Mouse (Mus musculus) heart, postnatal 0 days (tissue): ENCODE results near the gene Gmfb. TPM values are rescaled to one million over a fixed set of nuclear protein-coding genes. Genes with fewer than 3 reads are reported as not detected.

Source experiments
- ATAC-seq: fragments of 200-750 bp; cut with Nextera tagmentation; 2 replicates; pipeline ENCODE4 v1.8.0; 2017; ENCODE audit warnings: low read depth, moderate number of reproducible peaks, moderate library complexity; ENCODE audit not compliant: insufficient read depth
- DNase-seq: peaks from one replicate; pipeline ENCODE4 v3.0.0-alpha.2; 2016; ENCODE audit warnings: low spot score
- H3K27ac ChIP-seq: fragments of 300-500 bp; sonication (generic); 2 replicates; pipeline ENCODE4 v1.5.1; 2014; ENCODE audit warnings: low read depth, mild to moderate bottlenecking
- H3K27me3 ChIP-seq: fragments of 300-500 bp; sonication (generic); 2 replicates; pipeline ENCODE4 v1.6.1; 2014; ENCODE audit warnings: low read length, mixed read lengths; ENCODE audit not compliant: control insufficient read depth, insufficient read depth
- H3K36me3 ChIP-seq: fragments of 300-500 bp; sonication (generic); replicated peaks from 2 replicates; pipeline ENCODE4 v1.6.1; 2014; ENCODE audit warnings: low read length, mixed read lengths; ENCODE audit not compliant: control insufficient read depth, insufficient read depth
- H3K4me1 ChIP-seq: fragments of 300-500 bp; sonication (generic); 2 replicates; pipeline ENCODE4 v1.6.1; 2014; ENCODE audit warnings: antibody characterized with exemption; ENCODE audit not compliant: control insufficient read depth, insufficient read depth
- H3K4me2 ChIP-seq: fragments of 300-500 bp; sonication (generic); 2 replicates; pipeline ENCODE4 v1.6.1; 2014; ENCODE audit warnings: low read depth, mild to moderate bottlenecking, low read length, moderate library complexity
- H3K4me3 ChIP-seq: fragments of 300-500 bp; sonication (generic); 2 replicates; pipeline ENCODE4 v1.5.1; 2014; ENCODE audit warnings: low read depth, low read length
- H3K9ac ChIP-seq: fragments of 300-500 bp; sonication (generic); replicated peaks from 2 replicates; pipeline ENCODE4 v1.6.1; 2014; ENCODE audit warnings: low read depth, low read length, mixed read lengths
- H3K9me3 ChIP-seq: fragments of 300-500 bp; sonication (generic); replicated peaks from 2 replicates; pipeline ENCODE4 v1.6.1; 2016; ENCODE audit warnings: low read length; ENCODE audit not compliant: control insufficient read depth
- CTCF ChIP-seq: IDR thresholded peaks from 2 replicates; pipeline ENCODE4 v1.5.1; 2016; ENCODE audit warnings: antibody characterized with exemption, control low read depth, low read depth
- EP300 ChIP-seq: IDR thresholded peaks from 2 replicates; pipeline ENCODE4 v1.6.1; 2016; ENCODE audit warnings: antibody characterized with exemption, low read depth
- WGBS: fragments of 180-500 bp; shearing (Covaris S2); extraction: QIAGEN DNeasy Blood & Tissue Kit; methylation state at CpG from one replicate; pipeline ENCODE4 v1.1.7; 2014; 5-methylcytosine and 5-hydroxymethylcytosine counted together
- polyA plus RNA-seq: library from polyadenylated mRNA; unstranded; fragments of >200 nt; fragmentation: Nextera tagmentation; extraction: Ambion mirVana; gene quantifications from 2 replicates; pipeline ENCODE4 v1.2.1, GENCODE M21; 2015
- total RNA-seq: library from RNA; depleted of rRNA; stranded (reverse); fragments of >200 nt; gene quantifications from 2 replicates; pipeline ENCODE4 v1.2.3, GENCODE M21; 2014; ENCODE audit warnings: low replicate concordance

Gene Gmfb
- total and polyA plus RNA-seq, 2 experiments from 2014 or later: 37.6 to 50.6 TPM

- Histone ChIP-seq H3K9ac (no peak overlapping the region), H3K4me3 (no peak overlapping the region), H3K27ac (no peak overlapping the region), H3K4me1 (no peaks in the 10 kb centered on the region), H3K27me3 (no peaks in the 10 kb centered on the region), H3K4me2 (no peak overlapping the region), H3K36me3 (peaks cover 60% of the 10 kb centered on the region), H3K9me3 (peaks cover 9% of the 10 kb centered on the region; the same call in 1 of the 2 replicates)
- DNase-seq: no peak
- TF ChIP-seq CTCF (no peak), EP300 (no peak)
- ATAC-seq: no peak
- WGBS: 87% methylated on average over 7 of the region's 7 CpGs
Measured at GRCm38 (mm10) chr14:46781086-46781485, 41.0 kb downstream of the Gmfb start.

GRCm38 (mm10) chr14:46779217-46779616 is 42.8 kb downstream of the Gmfb start:
- no peak overlapping the region for H3K27ac ChIP-seq
- no peak overlapping the region for H3K4me2 ChIP-seq
- H3K9me3 ChIP-seq: peaks cover 9% of the 10 kb centered on the region; the same call in 1 of the 2 replicates
- ATAC-seq (no peak), DNase-seq (no peak)
- no peaks in the 10 kb centered on the region for H3K27me3 ChIP-seq
- no peak for TF ChIP-seq EP300
- TF ChIP-seq CTCF: peak; percentile 9; the same call in 1 of the 2 replicates
- peaks cover 75% of the 10 kb centered on the region for H3K36me3 ChIP-seq
- H3K4me1 ChIP-seq: no peaks in the 10 kb centered on the region
- H3K4me3 ChIP-seq: no peak overlapping the region
- H3K9ac ChIP-seq: no peak overlapping the region
- WGBS: 99% methylated on average over 7 of the region's 7 CpGs

- ATAC-seq (no peak), DNase-seq (no peak)
- Histone ChIP-seq H3K27ac (no peak overlapping the region), H3K9me3 (peaks cover 9% of the 10 kb centered on the region; the same call in 1 of the 2 replicates), H3K9ac (no peak overlapping the region), H3K4me1 (no peaks in the 10 kb centered on the region), H3K4me3 (no peak overlapping the region), H3K4me2 (no peak overlapping the region), H3K36me3 (peaks cover 75% of the 10 kb centered on the region), H3K27me3 (no peaks in the 10 kb centered on the region)
- 93% methylated on average over 9 of the region's 9 CpGs for WGBS
- TF ChIP-seq CTCF (no peak), EP300 (no peak)
Measured at GRCm38 (mm10) chr14:46778756-46779155, 43.3 kb downstream of the Gmfb start.

GRCm38 (mm10) chr14:46770036-46770435 is 52.0 kb downstream of the Gmfb start:
- Histone ChIP-seq H3K4me2 (no peak overlapping the region), H3K9ac (no peak overlapping the region), H3K27me3 (no peaks in the 10 kb centered on the region), H3K4me3 (no peak overlapping the region), H3K9me3 (no peaks in the 10 kb centered on the region), H3K4me1 (no peaks in the 10 kb centered on the region), H3K36me3 (peaks cover 50% of the 10 kb centered on the region), H3K27ac (no peak overlapping the region)
- ATAC-seq (no peak), DNase-seq (no peak)
- 82% methylated on average over 6 of the region's 6 CpGs for WGBS
- TF ChIP-seq EP300 (no peak), CTCF (no peak)

- Histone ChIP-seq H3K4me1 (no peaks in the 10 kb centered on the region), H3K36me3 (peaks cover 56% of the 10 kb centered on the region), H3K4me3 (no peak overlapping the region), H3K9ac (no peak overlapping the region), H3K27me3 (no peaks in the 10 kb centered on the region), H3K27ac (no peak overlapping the region), H3K9me3 (no peaks in the 10 kb centered on the region), H3K4me2 (no peak overlapping the region)
- DNase-seq: no peak
- WGBS: 80% methylated on average over 12 of the region's 12 CpGs
- ATAC-seq: no peak
- TF ChIP-seq EP300: no peak
- TF ChIP-seq CTCF: no peak
Measured at GRCm38 (mm10) chr14:46767116-46767515, 54.9 kb downstream of the Gmfb start.

GRCm38 (mm10) chr14:46761186-46761585 is 60.9 kb downstream of the Gmfb start:
- peak overlapping the region; percentile 73 for H3K4me3 ChIP-seq
- H3K9ac ChIP-seq: peak overlapping the region; percentile 61
- 34% methylated on average over 6 of the region's 6 CpGs for WGBS
- no peak for TF ChIP-seq EP300
- TF ChIP-seq CTCF: no peak
- peak overlapping the region; percentile 81 for H3K4me2 ChIP-seq
- H3K4me1 ChIP-seq: peaks cover 6% of the 10 kb centered on the region
- ATAC-seq (no peak), DNase-seq (peak; percentile 11)
- H3K27ac ChIP-seq: no peak overlapping the region
- H3K27me3 ChIP-seq: no peaks in the 10 kb centered on the region
- peaks cover 18% of the 10 kb centered on the region for H3K36me3 ChIP-seq
- H3K9me3 ChIP-seq: no peaks in the 10 kb centered on the region
